Mouse (Mus musculus): ENCODE results near the gene Shank1. TPM values are rescaled to one million over a fixed set of nuclear protein-coding genes. Genes with fewer than 3 reads are reported as not detected.

The Shank1 gene
- 0.07 TPM in 1 of 2 replicates, not detected in the other for polyA plus RNA-seq (2012; ENCODE audit: insufficient read depth, low replicate concordance)

DNA sequence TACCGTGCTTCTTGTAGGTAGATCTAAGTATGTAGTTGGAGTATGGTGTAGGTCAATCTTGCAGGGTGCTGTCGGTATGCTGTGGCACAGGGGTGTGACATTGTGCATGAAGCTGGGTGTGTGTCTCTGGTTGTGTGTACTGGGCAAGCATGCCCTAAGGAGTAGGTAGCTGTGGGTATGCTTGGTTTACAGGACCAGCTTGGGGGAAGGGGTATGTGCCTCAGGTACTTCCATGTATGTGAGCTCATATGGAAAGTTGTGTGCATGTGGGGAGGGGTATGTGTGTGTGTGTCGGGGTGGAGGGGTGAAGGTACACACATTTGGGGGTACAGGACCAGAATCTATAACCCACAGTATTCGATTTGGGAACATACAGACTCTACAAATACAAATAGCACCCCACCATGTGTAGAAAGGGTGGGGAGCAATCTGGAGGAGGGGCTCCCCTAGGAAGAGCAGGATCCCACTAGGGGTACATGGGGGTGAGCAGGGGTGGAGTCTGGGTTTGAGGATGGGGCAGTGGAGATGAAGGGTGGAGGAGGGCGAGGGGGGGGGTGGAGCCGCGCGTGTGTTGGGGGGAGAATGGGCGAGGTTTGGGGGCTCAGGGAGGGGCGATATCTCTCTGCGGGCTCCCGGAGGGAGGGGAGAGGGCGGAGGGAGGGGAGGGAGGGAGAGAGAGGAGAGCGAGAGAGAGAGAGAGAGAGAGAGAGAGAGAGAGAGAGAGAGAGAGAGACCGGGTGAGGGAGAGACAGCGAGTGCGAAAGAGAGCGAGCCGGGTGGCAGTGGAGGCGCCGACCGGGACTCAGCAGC, at the start of gene Shank1:
Shank1 (plus strand) TSS at position 779 of the 810 bp plus-strand sequence.
- no peaks in the 10 kb centered on the region for H3K9me3 ChIP-seq
- TF ChIP-seq GATA1 (IDR thresholded peaks at IDR 0.05; ENCODE audit: borderline replicate concordance, low read length) (no peak), FLI1 (IDR thresholded peaks at IDR 0.05; ENCODE audit: low read length) (no peak)
- peak within 1 kb of the TSS; percentile 81 for H3K4me3 ChIP-seq (replicated peaks)
- H3K27me3 ChIP-seq (replicated peaks) = peaks cover 82% of the 10 kb centered on the region
- H3K36me3 ChIP-seq (replicated peaks; ENCODE audit: low read length) = no peaks in the 10 kb centered on the region
- H3K4me1 ChIP-seq = peaks cover 39% of the 10 kb centered on the region

- H3K4me3 ChIP-seq (replicated peaks) = no peak overlapping the region
- H3K9me3 ChIP-seq = no peaks in the 10 kb centered on the region
- no peaks in the 10 kb centered on the region for H3K36me3 ChIP-seq (replicated peaks; ENCODE audit: low read length)
- TF ChIP-seq FLI1 (IDR thresholded peaks at IDR 0.05; ENCODE audit: low read length) (no peak), GATA1 (IDR thresholded peaks at IDR 0.05; ENCODE audit: borderline replicate concordance, low read length) (no peak)
- H3K27me3 ChIP-seq (replicated peaks) = peaks cover 58% of the 10 kb centered on the region
- peaks cover 14% of the 10 kb centered on the region for H3K4me1 ChIP-seq
Observed at GRCm38 (mm10) chr7:44260410-44260809, 49.6 kb upstream of the Shank1 start.

DNA sequence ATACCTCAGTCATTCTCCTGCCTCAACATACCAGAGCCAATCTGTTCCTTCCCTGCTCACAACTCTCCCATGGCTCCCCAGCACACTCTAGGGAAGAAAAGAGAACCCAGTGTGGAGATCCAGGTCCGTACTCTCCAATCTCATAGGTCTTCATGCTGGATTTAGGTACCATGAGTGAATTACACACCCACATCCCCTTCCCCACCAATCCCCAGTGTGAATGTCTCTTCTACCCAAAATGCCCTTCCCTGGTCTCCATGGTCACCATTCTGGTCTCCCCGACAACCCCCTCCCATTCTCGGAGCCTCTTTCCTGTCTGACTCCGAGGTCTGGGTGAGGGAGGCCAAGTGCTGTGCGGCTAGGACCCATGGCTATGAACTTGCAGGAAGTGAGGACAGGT, 48.9 kb upstream of the Shank1 start, which contains the start of gene Gm15517:
Gm15517 (plus strand) TSS at position 301 of the 400 bp plus-strand sequence.
- peaks cover 14% of the 10 kb centered on the region for H3K4me1 ChIP-seq
- peaks cover 61% of the 10 kb centered on the region for H3K27me3 ChIP-seq (replicated peaks)
- no peaks in the 10 kb centered on the region for H3K9me3 ChIP-seq
- no peaks in the 10 kb centered on the region for H3K36me3 ChIP-seq (replicated peaks; ENCODE audit: low read length)
- no peak for TF ChIP-seq FLI1 (IDR thresholded peaks at IDR 0.05; ENCODE audit: low read length)
- no peak within 1 kb of the TSS for H3K4me3 ChIP-seq (replicated peaks)

GRCm38 (mm10) chr7:44262791-44263643, 47.0 kb upstream of the Shank1 start:
- no peaks in the 10 kb centered on the region for H3K9me3 ChIP-seq
- H3K27me3 ChIP-seq (replicated peaks) = peaks cover 72% of the 10 kb centered on the region
- TF ChIP-seq FLI1 (IDR thresholded peaks at IDR 0.05; ENCODE audit: low read length) = no peak
- no peak for TF ChIP-seq GATA1 (IDR thresholded peaks at IDR 0.05; ENCODE audit: borderline replicate concordance, low read length)
- H3K4me3 ChIP-seq (replicated peaks) = peak overlapping the region; percentile 26
- H3K36me3 ChIP-seq (replicated peaks; ENCODE audit: low read length) = no peaks in the 10 kb centered on the region
- H3K4me1 ChIP-seq = peaks cover 14% of the 10 kb centered on the region

GRCm38 (mm10) chr7:44268117-44268516, 41.9 kb upstream of the Shank1 start:
- Histone ChIP-seq H3K36me3 (replicated peaks; ENCODE audit: low read length) (no peaks in the 10 kb centered on the region), H3K4me1 (peaks cover 10% of the 10 kb centered on the region), H3K9me3 (peaks cover 4% of the 10 kb centered on the region; the same call in 1 of the 2 replicates), H3K4me3 (replicated peaks) (no peak overlapping the region), H3K27me3 (replicated peaks) (peaks cover 45% of the 10 kb centered on the region)
- TF ChIP-seq FLI1 (IDR thresholded peaks at IDR 0.05; ENCODE audit: low read length) = no peak
- no peak for TF ChIP-seq GATA1 (IDR thresholded peaks at IDR 0.05; ENCODE audit: borderline replicate concordance, low read length)

GRCm38 (mm10) chr7:44269397-44269796, 40.7 kb upstream of the Shank1 start:
- Histone ChIP-seq H3K9me3 (peaks cover 4% of the 10 kb centered on the region; the same call in 1 of the 2 replicates), H3K27me3 (replicated peaks) (peaks cover 46% of the 10 kb centered on the region), H3K4me1 (peaks cover 2% of the 10 kb centered on the region; the same call in 1 of the 2 replicates), H3K36me3 (replicated peaks; ENCODE audit: low read length) (no peaks in the 10 kb centered on the region), H3K4me3 (replicated peaks) (no peak overlapping the region)
- TF ChIP-seq FLI1 (IDR thresholded peaks at IDR 0.05; ENCODE audit: low read length) (no peak), GATA1 (IDR thresholded peaks at IDR 0.05; ENCODE audit: borderline replicate concordance, low read length) (no peak)

DNA sequence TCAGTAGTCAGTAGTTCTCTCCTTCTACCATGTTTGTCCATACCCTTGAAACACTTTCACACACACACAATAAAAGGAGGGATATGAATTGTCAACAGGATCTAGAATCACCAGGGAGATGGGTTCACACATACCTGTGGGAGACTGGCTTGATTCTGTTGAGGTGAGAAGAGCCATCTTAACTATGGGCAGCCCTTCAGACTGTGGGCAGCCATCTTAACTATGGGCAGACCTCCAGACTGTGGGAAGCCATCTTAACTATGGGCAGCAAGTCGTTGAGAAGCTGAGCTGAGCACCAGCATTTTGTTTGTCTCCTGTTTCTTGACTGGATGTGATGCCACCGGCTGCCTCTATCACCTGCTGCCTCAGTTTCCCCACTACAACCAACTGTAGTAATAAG, 38.7 kb upstream of the Shank1 start:
- Histone ChIP-seq H3K4me3 (replicated peaks) (no peak overlapping the region), H3K9me3 (peaks cover 7% of the 10 kb centered on the region; the same call in 1 of the 2 replicates), H3K27me3 (replicated peaks) (peaks cover 48% of the 10 kb centered on the region), H3K4me1 (no peaks in the 10 kb centered on the region; the same call in 1 of the 2 replicates), H3K36me3 (replicated peaks; ENCODE audit: low read length) (no peaks in the 10 kb centered on the region)
- TF ChIP-seq GATA1 (IDR thresholded peaks at IDR 0.05; ENCODE audit: borderline replicate concordance, low read length) (no peak), FLI1 (IDR thresholded peaks at IDR 0.05; ENCODE audit: low read length) (no peak)

DNA sequence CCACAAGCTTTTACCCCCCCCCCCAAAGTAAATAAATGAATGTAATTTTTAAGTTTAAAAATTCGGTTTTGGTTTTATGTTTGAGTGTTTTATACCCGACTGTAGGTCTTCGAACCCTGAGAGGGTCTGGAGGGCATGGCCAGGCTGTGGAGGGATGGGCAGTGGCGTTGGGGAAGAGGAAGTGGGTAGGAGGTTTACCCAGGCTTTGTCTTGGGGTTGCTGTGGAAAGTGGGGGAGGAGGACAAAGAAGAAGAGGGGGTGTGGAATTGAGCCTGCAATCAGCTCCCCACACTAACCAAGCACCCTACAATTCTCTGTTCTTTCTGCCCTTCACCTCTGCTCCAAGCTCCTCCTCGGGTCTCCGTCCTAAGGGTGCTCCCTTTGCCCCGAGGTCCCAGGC, 37.5 kb upstream of the Shank1 start:
- TF ChIP-seq FLI1 (IDR thresholded peaks at IDR 0.05; ENCODE audit: low read length) (no peak), GATA1 (IDR thresholded peaks at IDR 0.05; ENCODE audit: borderline replicate concordance, low read length) (no peak)
- H3K36me3 ChIP-seq (replicated peaks; ENCODE audit: low read length) = no peaks in the 10 kb centered on the region
- peaks cover 7% of the 10 kb centered on the region; the same call in 1 of the 2 replicates for H3K9me3 ChIP-seq
- H3K27me3 ChIP-seq (replicated peaks) = peaks cover 40% of the 10 kb centered on the region
- no peak overlapping the region for H3K4me3 ChIP-seq (replicated peaks)
- no peaks in the 10 kb centered on the region; the same call in 1 of the 2 replicates for H3K4me1 ChIP-seq

DNA sequence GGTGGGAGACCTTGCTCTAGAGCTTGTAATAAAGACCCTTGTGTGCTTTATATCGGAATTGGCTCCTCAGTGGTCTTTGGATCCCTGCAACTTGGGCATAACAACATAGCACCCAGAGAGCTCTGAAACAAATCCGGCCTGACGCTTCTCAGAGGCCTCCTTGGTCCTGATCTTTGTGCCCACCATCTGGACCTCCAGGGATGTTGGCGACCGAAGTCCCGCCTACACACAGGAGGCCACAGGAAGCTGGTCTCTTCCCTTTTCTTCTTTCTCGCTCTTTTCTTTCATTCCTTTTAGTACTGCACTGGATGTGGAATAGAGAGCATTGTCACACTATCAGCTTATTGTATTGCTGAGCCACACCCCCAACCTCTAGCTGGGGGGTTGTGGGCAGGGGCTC, 36.6 kb upstream of the Shank1 start:
- TF ChIP-seq GATA1 (IDR thresholded peaks at IDR 0.05; ENCODE audit: borderline replicate concordance, low read length) (no peak), FLI1 (IDR thresholded peaks at IDR 0.05; ENCODE audit: low read length) (no peak)
- Histone ChIP-seq H3K27me3 (replicated peaks) (peaks cover 37% of the 10 kb centered on the region), H3K4me3 (replicated peaks) (no peak overlapping the region), H3K4me1 (no peaks in the 10 kb centered on the region; the same call in 1 of the 2 replicates), H3K9me3 (peaks cover 16% of the 10 kb centered on the region), H3K36me3 (replicated peaks; ENCODE audit: low read length) (no peaks in the 10 kb centered on the region)
